Mouse (Mus musculus) adrenal gland (tissue): ENCODE data around the gene Pou3f3.

Source experiments
- intact Hi-C: fragments of 180-260 bp; cut with DNase I; formaldehyde crosslinking; loops from one replicate; pipeline ENCODE4 v1.15.1; 2025

Gene Pou3f3

DNA sequence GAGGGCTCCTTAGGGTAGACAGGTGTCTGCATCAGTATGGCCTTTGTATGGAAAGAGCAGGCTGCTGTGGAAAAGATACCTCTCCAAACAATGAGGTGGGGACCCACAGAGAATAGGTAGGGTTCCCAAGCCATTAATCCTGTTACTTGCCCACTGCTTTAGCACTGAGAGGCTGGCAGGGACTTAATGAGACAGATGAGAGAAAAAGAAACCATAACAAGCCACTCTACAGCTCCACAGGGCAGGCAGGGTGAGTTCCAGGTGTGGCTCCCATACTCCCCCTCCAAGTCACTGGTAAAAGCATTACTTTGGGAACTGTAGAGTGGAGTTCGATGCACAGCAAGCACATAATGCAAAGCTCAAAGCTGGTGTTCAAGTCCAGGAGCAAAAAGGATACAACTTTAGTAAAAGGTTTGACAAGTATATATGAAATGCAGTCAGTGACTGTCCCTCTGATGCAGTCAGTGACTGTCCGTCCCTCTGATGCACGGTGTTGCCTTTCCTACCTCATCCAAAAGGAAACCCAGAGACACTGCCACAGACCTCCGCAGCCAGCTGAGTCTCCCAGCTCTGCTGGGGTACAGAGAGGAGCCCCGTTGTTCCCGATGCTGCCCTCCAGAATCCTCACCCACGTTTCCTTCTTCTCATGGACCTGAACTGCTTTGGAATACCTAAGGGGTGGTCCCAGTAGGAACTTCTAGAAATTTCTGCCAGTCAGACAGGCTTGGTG, 14.0 kb downstream of the Pou3f3 start:
- intact Hi-C loops = loop anchor here (5.0 to 10.0 kb wide), 3 partner anchors 897 to 1825 kb away; no protein-coding TSS in a partner anchor

DNA sequence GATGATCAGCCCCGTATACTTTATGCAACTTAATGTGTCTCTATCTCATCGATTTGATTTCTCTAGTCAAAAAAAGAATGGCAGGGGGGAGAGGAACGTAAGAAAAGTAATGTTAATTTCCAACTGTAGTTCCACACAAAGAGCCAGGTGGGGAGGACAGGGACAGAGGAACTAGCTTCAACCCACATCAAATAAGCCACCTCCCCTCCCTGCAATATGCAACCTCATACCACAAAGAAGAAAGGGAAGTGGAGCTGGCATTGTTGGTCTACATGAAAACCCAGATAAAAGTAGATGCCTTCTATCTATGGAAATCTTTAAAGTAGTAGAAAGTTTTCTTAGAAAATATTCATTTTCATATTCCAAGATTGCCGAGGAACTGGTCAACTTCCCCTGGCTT, 14.7 kb downstream of the Pou3f3 start:
- intact Hi-C loops = loop anchor here (5.0 to 10.0 kb wide), 3 partner anchors 898 to 1825 kb away; no protein-coding TSS in a partner anchor

DNA sequence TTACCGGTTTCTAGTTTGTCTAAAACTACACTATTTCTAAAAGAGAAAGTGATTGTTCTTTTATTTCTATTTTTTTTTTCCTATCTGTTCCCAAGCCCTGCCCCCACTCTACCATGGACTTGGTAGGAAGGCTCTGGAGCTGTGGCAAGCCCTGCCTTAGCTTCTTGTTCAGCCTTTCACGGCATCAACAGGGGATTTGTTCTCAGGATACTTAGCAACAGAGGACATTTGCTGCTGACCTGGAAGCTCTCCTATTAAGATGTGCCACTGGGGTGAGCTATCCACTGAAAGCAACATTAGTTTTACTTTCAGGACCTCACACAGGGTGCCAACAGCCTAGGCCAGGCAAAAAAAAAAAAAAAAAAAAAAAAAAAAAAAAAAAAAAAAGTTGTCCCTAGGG, 15.4 kb downstream of the Pou3f3 start:
- intact Hi-C loops = loop anchor here (5.0 to 10.0 kb wide), 3 partner anchors 899 to 1826 kb away; no protein-coding TSS in a partner anchor

DNA sequence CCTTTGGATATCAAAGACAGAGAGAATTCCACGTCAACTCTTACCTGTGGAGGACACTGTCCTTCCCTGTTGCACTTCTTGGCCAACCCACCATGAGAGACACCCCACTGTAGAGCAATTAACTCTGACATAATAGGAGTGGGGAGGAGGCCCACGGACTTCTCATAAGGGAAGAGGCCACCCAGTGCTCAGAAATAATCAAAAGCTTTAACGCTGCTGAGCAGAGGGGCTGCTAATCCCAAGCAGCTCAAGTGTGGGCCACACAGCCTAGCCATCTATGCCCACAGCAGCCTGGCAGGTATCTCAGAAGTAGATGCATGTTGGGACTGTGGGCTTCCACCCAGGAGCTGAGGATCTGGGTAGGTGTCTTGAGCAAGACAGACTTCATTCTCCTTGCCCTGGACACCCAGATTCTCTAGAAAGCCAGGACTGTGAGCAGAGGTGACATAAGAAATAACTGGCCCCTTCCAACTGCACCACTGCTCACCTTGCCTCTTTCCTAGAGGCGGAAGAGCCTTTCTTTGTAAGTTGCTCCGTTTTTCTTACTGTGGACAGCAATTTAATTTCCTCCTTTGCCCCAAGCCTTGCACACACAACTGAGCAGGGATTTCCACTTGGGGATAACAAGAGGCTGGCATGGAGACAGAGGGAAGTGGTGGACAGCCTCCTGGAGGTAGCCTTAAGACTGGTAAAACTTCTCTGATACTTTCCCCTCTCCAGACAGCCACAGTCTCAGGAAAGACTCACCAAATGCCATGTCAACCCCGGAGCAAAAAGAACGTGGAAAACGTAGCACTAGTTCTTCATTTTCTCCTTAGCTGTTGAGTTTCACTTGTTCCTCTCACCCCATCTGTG, 16.1 kb downstream of the Pou3f3 start:
- intact Hi-C loops = loop anchor here (5.0 to 10.0 kb wide), 3 partner anchors 899 to 1827 kb away; no protein-coding TSS in a partner anchor

DNA sequence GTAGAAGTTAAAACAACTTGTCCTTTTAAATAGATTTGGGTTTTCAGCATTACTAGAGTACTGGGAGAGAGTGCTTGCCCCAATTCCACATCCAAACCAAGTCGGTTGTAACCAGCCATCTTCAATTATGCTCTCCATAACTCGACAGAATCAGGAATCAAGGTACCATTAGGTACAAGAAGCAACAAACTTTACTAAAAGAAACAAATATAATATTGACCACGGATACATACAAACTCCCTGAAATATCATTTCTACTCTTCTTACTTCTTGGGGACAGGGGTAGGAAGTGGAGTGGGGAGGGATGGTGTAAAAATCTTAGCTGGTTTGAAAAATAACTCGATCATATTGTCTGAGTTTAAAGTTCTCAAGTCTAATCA, 16.7 kb downstream of the Pou3f3 start:
- intact Hi-C loops = loop anchor here (5.0 to 10.0 kb wide), 3 partner anchors 900 to 1828 kb away; no protein-coding TSS in a partner anchor

DNA sequence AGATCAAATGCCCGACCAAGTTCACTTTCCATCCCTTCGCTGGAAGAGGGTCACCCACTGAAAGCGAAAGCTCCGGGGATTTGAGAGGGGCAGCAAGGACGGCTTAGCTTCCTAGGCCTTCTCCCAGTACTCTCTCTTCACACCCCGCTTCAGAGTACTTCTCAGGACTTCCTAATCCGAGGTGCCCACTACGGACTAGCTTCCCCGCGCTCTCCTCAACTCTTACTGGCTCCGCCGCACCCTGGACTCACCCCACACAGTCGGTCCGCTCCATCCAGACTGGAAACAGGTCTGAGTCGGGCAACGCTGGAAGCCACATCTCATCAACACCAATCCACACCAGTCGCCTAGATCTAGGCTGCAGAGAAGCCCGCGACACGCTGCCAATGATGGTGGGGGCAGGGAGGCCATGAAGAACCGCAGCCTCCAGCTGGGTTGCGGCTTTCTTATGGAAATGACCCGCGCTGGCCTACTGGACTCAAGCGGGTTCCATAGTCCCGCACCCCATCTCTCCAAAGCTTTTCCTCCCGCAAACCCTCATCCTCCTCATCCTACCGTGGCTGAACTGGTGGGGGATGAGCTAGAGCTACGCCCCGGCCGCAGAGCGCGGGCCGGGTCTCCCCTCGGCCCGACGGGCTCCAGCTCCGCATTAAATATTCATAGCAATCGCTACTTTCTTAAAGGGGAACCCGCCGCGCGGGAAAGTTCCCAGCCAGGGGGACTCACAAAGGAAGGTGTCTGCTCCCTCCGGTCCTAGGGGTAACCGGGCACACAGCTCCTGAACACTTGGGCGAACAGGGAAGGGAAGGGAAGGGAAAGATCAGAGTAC, 17.8 kb downstream of the Pou3f3 start:
- intact Hi-C loops = loop anchor here (5.0 to 10.0 kb wide), 3 partner anchors 901 to 1829 kb away; no protein-coding TSS in a partner anchor

DNA sequence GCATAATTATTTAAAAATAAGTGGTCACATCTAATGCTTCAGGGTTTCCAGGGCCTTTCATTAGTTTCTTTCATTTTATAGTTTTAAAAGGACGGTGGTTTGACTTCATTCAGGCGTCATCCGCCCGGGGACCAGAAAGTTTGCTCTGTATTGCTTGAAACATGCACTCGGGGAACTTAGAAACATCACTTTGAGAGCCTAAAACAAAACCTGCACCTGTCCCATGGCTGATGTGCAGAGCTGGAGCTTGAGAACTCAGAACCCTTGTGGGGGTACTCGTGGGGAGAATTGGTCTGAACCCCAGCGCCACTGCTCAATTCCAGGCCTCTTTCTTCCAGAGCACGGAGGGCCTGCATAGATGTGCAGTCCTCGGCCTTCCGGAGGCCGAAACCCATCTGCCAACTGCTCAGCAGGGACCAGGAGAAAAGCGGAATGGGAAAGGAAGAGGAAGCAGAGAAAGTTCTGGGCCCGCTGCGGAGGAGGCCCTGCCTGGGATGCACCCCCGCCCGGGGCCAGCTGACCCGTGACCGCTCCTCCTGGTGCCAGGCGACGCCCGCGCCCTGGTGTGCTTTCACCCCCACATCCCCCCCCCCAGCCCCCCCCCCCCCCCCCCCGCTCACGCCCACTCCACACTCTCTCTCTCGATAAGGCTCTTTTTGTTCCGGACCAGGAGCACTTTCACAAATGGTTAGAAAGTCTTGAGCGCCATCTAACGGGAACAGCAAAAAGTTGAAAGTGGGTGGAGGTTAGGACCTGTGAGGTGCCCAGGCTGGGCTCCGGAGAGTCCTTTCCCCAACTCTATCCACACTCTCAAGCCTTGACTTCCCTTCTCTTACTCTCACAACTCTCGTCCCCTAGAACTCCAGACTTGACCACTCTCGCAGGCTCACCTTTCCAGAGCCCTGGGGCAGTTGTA, 18.7 kb downstream of the Pou3f3 start:
- intact Hi-C loops = loop anchor here (5.0 to 10.0 kb wide), 3 partner anchors 902 to 1829 kb away; no protein-coding TSS in a partner anchor

DNA sequence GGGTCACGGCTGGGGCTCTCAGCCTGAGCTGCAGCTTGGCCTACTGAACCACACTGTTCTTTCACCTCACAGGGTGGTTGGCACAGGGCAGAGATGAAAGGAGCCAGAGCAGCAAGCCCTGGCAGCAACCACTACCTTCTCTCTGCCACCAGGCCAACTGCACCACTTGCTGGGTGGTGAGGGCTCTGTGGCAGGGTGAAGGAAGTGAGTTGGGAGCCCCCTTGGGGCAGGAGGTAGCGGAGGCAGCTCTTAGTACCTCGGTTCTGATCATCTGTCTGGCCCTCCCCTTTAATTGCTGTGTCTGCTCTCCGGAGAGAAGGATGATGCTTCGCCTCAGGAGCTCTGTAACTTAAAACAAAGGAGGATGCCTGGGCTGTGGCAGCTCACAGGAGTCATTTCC, 23.0 kb downstream of the Pou3f3 start:
- intact Hi-C loops = loop anchor here (10.0 kb wide), 1 partner anchor 1834 kb away; no protein-coding TSS in a partner anchor

DNA sequence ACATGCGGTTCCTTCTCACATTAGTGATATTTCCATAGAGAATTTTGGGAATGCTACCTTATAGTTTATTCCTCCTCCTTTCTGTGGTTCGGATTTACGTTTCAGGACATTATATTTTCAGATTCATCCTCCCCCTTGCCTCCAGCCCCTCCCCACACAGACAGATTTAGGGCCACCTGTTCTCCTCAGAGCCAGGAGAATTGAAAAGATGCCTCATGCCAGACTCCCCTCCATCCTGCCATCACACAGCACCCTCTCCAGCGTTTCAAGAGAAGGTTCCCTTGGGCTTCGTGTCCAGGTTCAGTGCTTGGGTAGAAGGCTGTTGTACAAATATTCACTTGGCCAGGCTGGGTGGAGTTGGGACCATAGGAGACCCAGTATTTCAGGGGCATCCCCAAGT, 25.8 kb downstream of the Pou3f3 start:
- intact Hi-C loops = no loop called here

DNA sequence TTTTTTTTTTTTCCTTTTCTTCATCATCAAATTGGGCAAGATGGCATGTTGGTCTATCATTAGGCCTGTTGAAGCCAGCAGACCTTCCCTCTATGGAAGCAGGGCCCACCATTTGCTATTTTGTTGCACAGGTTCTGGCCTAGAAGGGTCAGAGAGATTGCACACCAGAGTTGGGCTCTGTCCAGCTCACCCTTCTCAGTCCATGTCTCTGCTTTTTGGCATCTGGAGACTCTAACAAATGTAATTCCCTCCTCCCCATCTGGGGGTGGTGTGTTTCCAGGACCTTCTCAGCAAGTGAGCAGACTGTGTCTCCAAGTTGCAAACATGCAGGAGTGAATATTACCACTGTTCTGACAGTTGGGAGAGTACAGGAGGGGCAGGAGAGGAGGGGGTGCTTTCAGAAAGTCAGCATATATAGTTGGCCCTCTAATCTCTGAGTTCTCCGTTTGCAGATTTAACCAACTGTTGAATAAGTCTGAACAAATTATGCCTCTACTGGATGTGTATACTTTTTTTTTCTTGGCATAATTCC, 28.3 kb downstream of the Pou3f3 start:
- intact Hi-C loops = no loop called here

DNA sequence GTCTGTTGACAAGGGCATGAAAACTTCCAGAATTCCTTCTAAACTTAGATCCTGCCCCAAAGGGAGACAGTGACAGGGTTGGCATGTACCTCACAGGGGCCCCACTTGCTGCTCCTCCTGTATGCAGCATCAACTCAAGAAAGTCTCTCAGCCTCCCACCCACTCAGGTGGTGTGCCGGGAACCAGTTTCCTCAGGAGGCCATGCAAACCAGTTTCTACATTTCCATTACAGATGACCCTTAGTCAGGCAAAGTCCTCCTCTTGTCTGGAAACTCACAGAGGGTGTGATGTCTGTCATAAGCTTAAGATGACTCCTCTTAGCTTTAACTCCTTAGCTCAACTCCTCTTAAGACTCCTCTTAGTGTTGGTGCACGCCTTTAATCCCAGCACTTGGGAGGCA, 29.3 kb downstream of the Pou3f3 start:
- intact Hi-C loops = no loop called here

DNA sequence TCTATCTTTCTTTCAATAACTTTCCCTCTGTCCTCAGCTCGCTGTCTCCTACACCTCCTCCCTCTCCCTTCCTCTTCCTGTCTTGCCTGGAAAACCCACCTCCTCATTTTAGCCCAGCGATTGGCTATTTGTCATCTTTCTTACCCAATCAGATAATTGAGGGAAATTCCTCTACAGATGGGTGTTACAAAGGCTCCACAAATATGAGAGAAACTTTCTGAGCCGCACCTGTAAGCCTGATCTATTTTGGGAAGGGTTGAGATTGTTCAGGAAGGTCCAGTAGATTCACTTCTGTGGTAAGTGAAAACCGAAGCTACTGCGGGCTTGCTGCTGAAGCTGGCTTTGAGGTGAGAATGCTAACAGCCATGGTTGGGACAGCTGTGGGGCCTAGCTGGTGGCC, 31.6 kb downstream of the Pou3f3 start:
- intact Hi-C loops = no loop called here

DNA sequence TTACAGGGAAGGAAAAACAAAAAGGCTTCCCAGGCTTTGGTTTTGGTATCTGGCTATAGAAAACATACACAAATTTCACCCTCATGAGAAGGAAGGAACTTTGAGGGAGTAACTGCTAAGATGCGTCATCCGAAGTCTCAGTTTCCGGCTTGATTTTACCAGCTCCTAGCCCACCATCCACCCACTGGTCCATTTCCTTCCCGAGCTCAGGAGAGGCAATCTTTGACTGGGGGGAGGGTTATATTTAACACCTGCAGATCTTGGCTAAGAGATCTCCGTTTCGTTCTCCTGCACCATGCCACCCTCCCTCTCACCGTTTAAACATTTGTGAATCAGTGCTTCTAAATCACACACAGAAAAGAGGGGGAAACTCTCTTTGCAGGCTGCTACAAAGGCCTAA, 32.1 kb downstream of the Pou3f3 start:
- intact Hi-C loops = no loop called here

DNA sequence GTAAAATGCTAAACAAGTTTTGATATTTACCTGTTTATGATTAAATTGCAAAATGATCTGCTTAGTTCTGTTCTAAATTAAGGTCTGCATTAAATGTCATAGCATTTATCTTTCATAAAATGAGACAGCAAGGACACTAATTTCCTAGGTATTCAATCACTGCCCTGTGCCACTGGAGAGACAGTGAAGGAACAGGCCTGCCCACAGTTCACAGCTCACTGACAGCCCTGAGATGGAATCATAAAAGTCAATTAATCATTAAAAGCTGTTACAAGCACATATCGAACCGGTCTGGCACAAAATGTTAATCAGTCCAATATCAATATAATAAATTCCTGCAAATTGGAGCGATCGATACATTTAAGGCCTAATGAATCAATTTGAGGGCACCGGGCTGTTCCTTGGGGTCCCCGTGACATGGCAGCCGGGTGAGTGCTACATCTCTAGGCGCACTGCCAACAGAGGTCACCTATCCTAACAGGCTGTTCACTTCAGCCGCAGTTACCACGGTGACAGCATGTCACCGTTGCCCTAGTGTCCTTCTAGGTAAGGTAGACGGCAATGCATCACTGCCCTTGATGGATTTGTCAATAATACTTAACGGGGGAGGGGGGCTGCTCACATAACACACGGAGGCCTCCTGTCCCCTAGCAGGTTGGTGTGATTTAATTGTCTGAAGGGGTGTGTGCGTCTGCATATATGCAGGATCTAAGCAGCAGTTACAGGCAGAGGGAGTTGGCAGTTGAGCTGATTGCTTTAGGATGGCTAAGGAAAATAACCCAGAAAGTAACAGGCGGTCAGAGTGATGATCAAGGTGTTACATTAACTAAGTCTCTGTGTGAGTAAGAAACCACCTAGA, 46.0 kb downstream of the Pou3f3 start:
- intact Hi-C loops = no loop called here

DNA sequence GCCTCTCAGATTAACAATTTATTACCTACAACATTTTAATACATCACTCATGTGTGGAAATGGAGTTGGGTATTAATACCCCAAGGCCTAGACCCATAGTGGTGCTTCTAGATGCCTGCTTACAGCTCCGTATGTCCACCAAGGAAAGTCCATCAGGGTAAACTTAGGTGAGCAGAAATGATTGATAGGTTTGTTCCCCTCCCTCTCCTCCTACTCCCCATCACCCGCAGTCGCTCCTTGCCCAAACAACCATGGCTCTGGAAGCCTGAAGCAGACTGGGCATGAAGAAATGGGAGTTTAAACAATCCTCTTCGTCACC, 46.6 kb downstream of the Pou3f3 start:
- intact Hi-C loops = no loop called here

DNA sequence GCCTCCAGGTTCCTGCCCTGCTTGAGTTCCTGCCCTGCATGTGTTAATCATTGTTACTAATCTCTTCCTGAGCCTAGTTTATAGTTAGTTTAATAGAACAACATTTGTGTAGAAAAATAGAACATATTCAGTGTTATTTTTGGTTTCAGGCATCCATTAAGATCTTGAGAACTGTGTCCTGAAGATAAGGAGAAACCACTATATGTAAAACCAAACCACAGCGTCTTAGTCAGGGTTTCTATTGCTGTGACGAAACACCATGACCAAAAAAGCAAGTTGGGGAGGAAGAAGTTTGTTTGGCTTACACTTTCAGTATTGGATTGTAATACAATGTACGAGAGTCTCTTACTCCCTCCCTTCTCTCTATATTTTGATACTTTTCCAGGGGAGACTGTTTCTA, 49.5 kb downstream of the Pou3f3 start:
- intact Hi-C loops = no loop called here

DNA sequence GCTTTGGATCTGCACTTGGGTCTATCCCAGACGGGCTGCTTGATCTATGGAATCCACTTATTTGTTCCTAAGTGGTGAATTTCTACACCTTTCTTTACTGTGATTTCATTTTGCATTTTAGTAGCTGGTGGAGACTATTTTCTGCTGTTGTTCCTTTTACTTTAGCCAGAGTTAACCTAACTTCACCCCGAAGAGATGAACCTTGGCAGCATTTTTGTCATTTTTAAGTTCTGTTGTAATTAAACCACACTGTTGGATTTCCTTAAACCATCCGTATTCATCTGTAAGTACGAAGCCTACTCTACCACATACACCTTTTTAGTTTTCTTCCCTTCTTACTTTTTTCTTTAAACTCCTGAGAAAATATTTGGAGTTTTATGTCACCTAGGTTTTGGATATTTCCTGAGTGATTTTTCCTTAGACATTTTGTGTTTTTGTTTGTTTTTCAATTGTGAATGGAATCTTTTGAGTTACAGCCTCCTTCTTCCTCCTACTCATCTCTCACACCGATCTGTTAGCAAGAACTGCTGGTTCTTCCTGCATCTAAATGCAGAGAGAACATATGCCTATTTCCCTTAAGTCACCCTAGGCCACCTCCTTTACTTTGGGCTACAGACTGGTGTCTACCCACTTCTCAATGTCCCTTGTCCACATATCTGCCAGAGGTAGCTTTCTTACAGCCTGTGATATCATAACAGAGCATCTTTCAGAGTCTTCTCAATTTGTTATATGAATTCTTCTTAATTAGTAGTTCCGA, 54.1 kb downstream of the Pou3f3 start:
- intact Hi-C loops = no loop called here
